Comparison of ENCODE assay signal across 8 mouse cellular contexts in the genomic region with DNA sequence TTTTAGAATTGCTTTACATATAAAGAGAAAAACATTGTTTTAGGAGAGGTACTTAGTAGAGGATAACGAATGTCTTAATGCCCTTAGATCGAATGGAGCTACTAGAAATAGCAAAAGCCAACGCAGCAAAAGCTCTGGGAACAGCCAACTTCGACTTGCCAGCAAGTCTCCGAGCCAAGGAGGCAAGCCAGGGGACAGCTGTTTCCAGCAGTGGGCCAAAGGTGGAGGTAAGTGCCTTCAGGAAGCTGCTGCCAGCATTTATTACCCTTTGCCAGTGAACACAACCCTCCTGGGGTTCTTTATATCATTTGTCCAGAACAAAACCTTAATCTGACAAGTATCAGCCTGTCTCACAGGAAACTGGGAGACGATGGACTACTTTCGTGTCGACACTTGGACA. TPM values are rescaled to one million over a fixed set of nuclear protein-coding genes. Genes with fewer than 3 reads are reported as not detected.
DNase-seq lines count a peak whose midpoint lies in the region; ATAC-seq lines count a peak whose summit lies in the region.

No protein-coding gene starts in this region.

- H3K4me2 ChIP-seq in limb, embryonic 15.5 days, result peak overlapping the region; percentile 53

- peak overlapping the region; percentile 79 for H3K4me3 ChIP-seq in erythroblast, embryonic 14.5 days (replicated peaks)
- H3K4me3 ChIP-seq in embryonic facial prominence, embryonic 10.5 days, result peak overlapping the region; percentile 84
- peak overlapping the region; percentile 100 for H3K4me3 ChIP-seq in limb, embryonic 15.5 days

- ATAC-seq in erythroblast, adult 5-6 weeks (replicated peaks; ENCODE audit: low FRiP score, poor library complexity, severe bottlenecking), result no peak
- ATAC-seq in limb, embryonic 15.5 days (ENCODE audit: insufficient number of reproducible peaks, low FRiP score, low TSS enrichment, low read depth), result no peak

- peaks cover 66% of the 10 kb centered on the region for H3K36me3 ChIP-seq in erythroblast, embryonic 14.5 days (ENCODE audit: control insufficient read depth)
- peaks cover 48% of the 10 kb centered on the region for H3K36me3 ChIP-seq in embryonic facial prominence, embryonic 10.5 days (replicated peaks)
- H3K36me3 ChIP-seq in limb, embryonic 15.5 days, result peaks cover 32% of the 10 kb centered on the region

- no peaks in the 10 kb centered on the region for H3K27me3 ChIP-seq in erythroblast, embryonic 14.5 days (ENCODE audit: control insufficient read depth)
- no peaks in the 10 kb centered on the region for H3K27me3 ChIP-seq in embryonic facial prominence, embryonic 10.5 days (replicated peaks; ENCODE audit: low read depth, poor library complexity, severe bottlenecking)
- H3K27me3 ChIP-seq in limb, embryonic 15.5 days, result no peaks in the 10 kb centered on the region

- 87% methylated on average over 8 of the region's 8 CpGs for WGBS in embryonic facial prominence, embryonic 10.5 days
- 58% methylated on average over 8 of the region's 8 CpGs for WGBS in limb, embryonic 15.5 days

- no peak for DNase-seq in embryonic facial prominence, embryonic 10.5 days (ENCODE audit: low spot score)
- peak; percentile 33 to 37 for DNase-seq in heart, postnatal 36 days
- no peak for DNase-seq in layer of hippocampus, adult 9-11 months
- DNase-seq in ovary, postnatal 36 days (ENCODE audit: low spot score), result no peak
- DNase-seq in embryo, embryonic 10 days (ENCODE audit: low spot score), result no peak

- peaks cover 73% of the 10 kb centered on the region for H3K4me1 ChIP-seq in erythroblast, embryonic 14.5 days (ENCODE audit: control insufficient read depth)
- peaks cover 30% of the 10 kb centered on the region for H3K4me1 ChIP-seq in embryonic facial prominence, embryonic 10.5 days
- peaks cover 20% of the 10 kb centered on the region for H3K4me1 ChIP-seq in limb, embryonic 15.5 days

- H3K9ac ChIP-seq in limb, embryonic 15.5 days, result peak overlapping the region; percentile 39; the same call in 1 of the 2 replicates

- H3K9me3 ChIP-seq in erythroblast, embryonic 14.5 days (ENCODE audit: control insufficient read depth, low read length), result no peaks in the 10 kb centered on the region
- H3K9me3 ChIP-seq in embryonic facial prominence, embryonic 10.5 days, result no peaks in the 10 kb centered on the region
- H3K9me3 ChIP-seq in limb, embryonic 15.5 days, result no peaks in the 10 kb centered on the region

- no peak overlapping the region for H3K27ac ChIP-seq in embryonic facial prominence, embryonic 10.5 days (replicated peaks)
- no peak overlapping the region for H3K27ac ChIP-seq in limb, embryonic 15.5 days

- intact Hi-C loops in heart, postnatal 36 days (cut with DNase I), result no loop called here

RNA-seq across cellular contexts. Expression of a gene that starts 1.8 kb away (rescaled TPM):
- 62.6 and 71.3 TPM in 2 replicates for polyA plus RNA-seq in erythroblast, embryonic 14.5 days (2012)
- 2,585 and 2,588 TPM in 2 replicates for total RNA-seq in erythroblast, adult 5-6 weeks (2015; ENCODE audit: low replicate concordance)
- 1,104 and 1,368 TPM in 2 replicates for total RNA-seq in erythroblast, adult 5-6 weeks (2017; ENCODE audit: low replicate concordance)
- polyA plus RNA-seq in embryonic facial prominence, embryonic 10.5 days (2016; fragmentation: Nextera tagmentation; extraction: Ambion mirVana), result 343 and 353 TPM in 2 replicates
- 100 to 1,000 TPM; 129 to 206 TPM for total RNA-seq in heart, postnatal 36 days (2021)
- polyA plus RNA-seq in limb, embryonic 15.5 days (2015; fragmentation: Nextera tagmentation; extraction: Ambion mirVana), result 496 and 523 TPM in 2 replicates

RNA-seq across cellular contexts. Expression of a gene that starts 5.5 kb away (rescaled TPM):
- 10.1 and 17.9 TPM in 2 replicates for polyA plus RNA-seq in erythroblast, embryonic 14.5 days (2012)
- 103 and 110 TPM in 2 replicates for total RNA-seq in erythroblast, adult 5-6 weeks (2015; ENCODE audit: low replicate concordance)
- total RNA-seq in erythroblast, adult 5-6 weeks (2017; ENCODE audit: low replicate concordance), result 291 and 294 TPM in 2 replicates
- polyA plus RNA-seq in embryonic facial prominence, embryonic 10.5 days (2016; fragmentation: Nextera tagmentation; extraction: Ambion mirVana), result 65.2 and 65.9 TPM in 2 replicates
- 10 to 100 TPM; 56.1 to 65.6 TPM for total RNA-seq in heart, postnatal 36 days (2021)
- 76.6 and 80.6 TPM in 2 replicates for polyA plus RNA-seq in limb, embryonic 15.5 days (2015; fragmentation: Nextera tagmentation; extraction: Ambion mirVana)

RNA-seq across cellular contexts. Expression of a gene that starts 10.4 kb away (rescaled TPM):
- polyA plus RNA-seq in erythroblast, embryonic 14.5 days (2012), result 1.0 and 1.2 TPM in 2 replicates
- total RNA-seq in erythroblast, adult 5-6 weeks (2015; ENCODE audit: low replicate concordance), result 150 and 151 TPM in 2 replicates
- 200 and 208 TPM in 2 replicates for total RNA-seq in erythroblast, adult 5-6 weeks (2017; ENCODE audit: low replicate concordance)
- 127 and 133 TPM in 2 replicates for polyA plus RNA-seq in embryonic facial prominence, embryonic 10.5 days (2016; fragmentation: Nextera tagmentation; extraction: Ambion mirVana)
- total RNA-seq in heart, postnatal 36 days (2021), result 10 to 100 TPM; 65.8 to 71.3 TPM
- 193 and 203 TPM in 2 replicates for polyA plus RNA-seq in limb, embryonic 15.5 days (2015; fragmentation: Nextera tagmentation; extraction: Ambion mirVana)

Comparison
In these comparisons a context has a peak if more than half of its experiments do, and no peak if none do; other contexts are left out.
1. DNase-seq: peak in heart, postnatal 36 days (2 of 2); none in embryonic facial prominence, embryonic 10.5 days (single experiment), layer of hippocampus, adult 9-11 months (single experiment), ovary, postnatal 36 days (single experiment) and embryo, embryonic 10 days (single experiment).
2. RNA of a gene that starts 10.4 kb away (polyA plus RNA-seq): 193 to 203 TPM in limb, embryonic 15.5 days and 127 to 133 TPM in embryonic facial prominence, embryonic 10.5 days; 1.0 to 1.2 TPM in erythroblast, embryonic 14.5 days; every median in the first group is over 10 times any median in the second.
3. Peak in every context shown above with its lines, with median percentiles within 50 percentile points of each other: H3K4me3 ChIP-seq.